Mouse (Mus musculus) liver, adult (tissue): ENCODE measurements around the gene Hdac4.

Experiments used
- GATA4 ChIP-seq: IDR thresholded peaks from 2 replicates; pipeline ENCODE4 v1.6.1; 2014; ENCODE audit warnings: mild to moderate bottlenecking, low read length; ENCODE audit not compliant: insufficient replicate concordance

Gene Hdac4

GRCm38 (mm10) chr1:92195360-92196149, at the start of gene Hdac4:
Gene Hdac4, minus strand, starts transcription at chr1:92195699.
- no peak for TF ChIP-seq GATA4

GRCm38 (mm10) chr1:92243549-92243948, 48.0 kb upstream of the Hdac4 start:
- no peak for TF ChIP-seq GATA4

GRCm38 (mm10) chr1:92240072-92240471, 44.6 kb upstream of the Hdac4 start:
- no peak for TF ChIP-seq GATA4

- no peak for TF ChIP-seq GATA4
Measured at GRCm38 (mm10) chr1:92235600-92235999, 40.1 kb upstream of the Hdac4 start.

GRCm38 (mm10) chr1:92225297-92225696, 29.8 kb upstream of the Hdac4 start:
- TF ChIP-seq GATA4, result no peak

GRCm38 (mm10) chr1:92223956-92224891, 28.7 kb upstream of the Hdac4 start:
- TF ChIP-seq GATA4, result no peak

- TF ChIP-seq GATA4, result no peak
Measured at GRCm38 (mm10) chr1:92216710-92217109, 21.2 kb upstream of the Hdac4 start.

GRCm38 (mm10) chr1:92215996-92216630, 20.6 kb upstream of the Hdac4 start:
- TF ChIP-seq GATA4, result no peak

GRCm38 (mm10) chr1:92215131-92215638, 19.7 kb upstream of the Hdac4 start:
- no peak for TF ChIP-seq GATA4

- TF ChIP-seq GATA4, result no peak
Measured at GRCm38 (mm10) chr1:92212003-92212750, 16.7 kb upstream of the Hdac4 start.

- no peak for TF ChIP-seq GATA4
Measured at GRCm38 (mm10) chr1:92202639-92203352, 7.3 kb upstream of the Hdac4 start.

GRCm38 (mm10) chr1:92190463-92190862, 5.0 kb downstream of the Hdac4 start:
- TF ChIP-seq GATA4, result no peak

GRCm38 (mm10) chr1:92187137-92187536, 8.4 kb downstream of the Hdac4 start:
- no peak for TF ChIP-seq GATA4

- TF ChIP-seq GATA4, result no peak
Measured at GRCm38 (mm10) chr1:92184600-92184999, 10.9 kb downstream of the Hdac4 start.
